Mouse (Mus musculus) liver, embryonic 12.5 days (tissue): Measurements from ENCODE around the gene Heatr4. TPM values are rescaled to one million over a fixed set of nuclear protein-coding genes. Genes with fewer than 3 reads are reported as not detected.
"Not testable (repeated sequence)": the region's sequence is repeated elsewhere in the genome, so short reads cannot be mapped to it uniquely, and the experiment has no call there.

Source experiments
- ATAC-seq: fragments of 200-750 bp; cut with Nextera tagmentation; 2 replicates; pipeline ENCODE4 v1.8.0; 2017; ENCODE audit warnings: moderate number of reproducible peaks, mild to moderate bottlenecking, moderate library complexity
- H3K27ac ChIP-seq: fragments of 300-500 bp; sonication (generic); 2 replicates; pipeline ENCODE4 v1.5.1; 2016; ENCODE audit warnings: mild to moderate bottlenecking
- H3K27me3 ChIP-seq: fragments of 300-500 bp; sonication (generic); replicated peaks from 2 replicates; pipeline ENCODE4 v1.6.1; 2016; ENCODE audit warnings: mild to moderate bottlenecking, moderate library complexity
- H3K36me3 ChIP-seq: fragments of 300-500 bp; sonication (generic); 2 replicates; pipeline ENCODE4 v1.6.1; 2016; ENCODE audit warnings: mild to moderate bottlenecking, moderate library complexity
- H3K4me1 ChIP-seq: fragments of 300-500 bp; sonication (generic); 2 replicates; pipeline ENCODE4 v1.6.1; 2016
- H3K4me2 ChIP-seq: fragments of 300-500 bp; sonication (generic); 2 replicates; pipeline ENCODE4 v1.6.1; 2016; ENCODE audit warnings: mild to moderate bottlenecking, moderate library complexity
- H3K4me3 ChIP-seq: fragments of 300-500 bp; sonication (generic); 2 replicates; pipeline ENCODE4 v1.5.1; 2016; ENCODE audit warnings: mild to moderate bottlenecking, moderate library complexity
- H3K9ac ChIP-seq: fragments of 300-500 bp; sonication (generic); 2 replicates; pipeline ENCODE4 v1.6.1; 2016; ENCODE audit warnings: mild to moderate bottlenecking, moderate library complexity
- H3K9me3 ChIP-seq: fragments of 300-500 bp; sonication (generic); replicated peaks from 2 replicates; pipeline ENCODE4 v1.6.1; 2016; ENCODE audit warnings: mild to moderate bottlenecking, moderate library complexity
- WGBS: fragments of 180-500 bp; shearing (Covaris S2); methylation state at CpG from one replicate; pipeline ENCODE4 v1.1.7; 2016; ENCODE audit not compliant: insufficient replicate concordance; 5-methylcytosine and 5-hydroxymethylcytosine counted together
- polyA plus RNA-seq: library from polyadenylated mRNA; unstranded; fragments of >200 nt; fragmentation: Nextera tagmentation; extraction: Ambion mirVana; gene quantifications from 2 replicates; pipeline ENCODE4 v1.2.1, GENCODE M21; 2016

The Heatr4 gene
- polyA plus RNA-seq, 1 experiment from 2014 or later = not detected

- no peaks in the 10 kb centered on the region; the same call in 1 of the 2 replicates for H3K4me1 ChIP-seq
- no peak overlapping the region for H3K27ac ChIP-seq
- H3K9me3 ChIP-seq = no peaks in the 10 kb centered on the region
- H3K27me3 ChIP-seq = peaks cover 46% of the 10 kb centered on the region
- no peak for ATAC-seq
- H3K4me2 ChIP-seq = no peak overlapping the region
- no peak overlapping the region for H3K4me3 ChIP-seq
- WGBS = 61% methylated on average over 6 of the region's 6 CpGs
- no peaks in the 10 kb centered on the region for H3K36me3 ChIP-seq
- no peak overlapping the region for H3K9ac ChIP-seq
These were observed 28.5 kb upstream of the Heatr4 start for GRCm38 (mm10) chr12:84013130-84013529.

DNA sequence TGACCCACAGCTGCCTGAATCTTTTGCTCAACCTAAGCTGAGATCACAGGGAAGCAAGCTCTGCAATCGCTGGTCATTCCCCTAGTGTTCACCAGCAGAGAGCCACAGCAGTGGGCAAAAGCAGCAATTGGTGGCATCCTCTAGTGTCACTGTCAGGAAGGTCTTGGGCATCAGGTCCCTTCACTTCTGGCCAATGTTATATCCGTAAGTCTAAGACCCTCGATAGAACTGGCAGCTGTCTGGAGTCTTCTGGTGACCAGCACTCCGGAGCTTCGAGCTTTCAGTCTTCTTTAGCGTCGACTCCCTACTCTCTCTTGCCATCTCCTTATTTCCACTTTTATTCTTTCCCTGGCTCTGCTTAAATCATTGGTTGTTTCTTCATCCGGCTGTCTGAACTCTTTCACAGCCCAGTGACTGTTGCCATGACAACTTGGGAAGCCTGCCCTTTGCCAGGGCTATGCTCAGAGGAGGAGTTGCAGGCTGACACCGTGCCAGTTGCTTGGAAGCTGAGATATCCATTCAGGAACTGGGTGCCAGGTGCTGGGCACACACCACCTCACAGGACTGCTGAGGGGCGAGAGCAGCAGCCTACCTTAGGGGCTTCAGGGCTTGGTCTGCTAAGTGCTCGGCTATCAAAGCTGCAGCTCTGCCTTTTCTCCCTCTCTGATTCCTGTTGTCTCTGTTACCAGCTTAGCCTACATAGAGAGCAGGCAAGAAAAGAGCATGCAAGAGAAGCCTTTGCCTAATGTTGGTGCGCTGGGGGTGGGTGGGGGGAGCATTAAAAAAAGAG is 26.8 kb upstream of the Heatr4 start:
- H3K9me3 ChIP-seq = no peaks in the 10 kb centered on the region
- H3K4me2 ChIP-seq = peak overlapping the region; percentile 24
- no peaks in the 10 kb centered on the region for H3K36me3 ChIP-seq
- ATAC-seq = no peak
- H3K27ac ChIP-seq = no peak overlapping the region
- 58% methylated on average over 12 of the region's 12 CpGs for WGBS
- H3K27me3 ChIP-seq = peaks cover 47% of the 10 kb centered on the region
- no peaks in the 10 kb centered on the region; the same call in 1 of the 2 replicates for H3K4me1 ChIP-seq
- H3K9ac ChIP-seq = no peak overlapping the region
- H3K4me3 ChIP-seq = 0 out of 2 replicates have a peak overlapping the region, but pooled peaks have one; percentile 3

DNA sequence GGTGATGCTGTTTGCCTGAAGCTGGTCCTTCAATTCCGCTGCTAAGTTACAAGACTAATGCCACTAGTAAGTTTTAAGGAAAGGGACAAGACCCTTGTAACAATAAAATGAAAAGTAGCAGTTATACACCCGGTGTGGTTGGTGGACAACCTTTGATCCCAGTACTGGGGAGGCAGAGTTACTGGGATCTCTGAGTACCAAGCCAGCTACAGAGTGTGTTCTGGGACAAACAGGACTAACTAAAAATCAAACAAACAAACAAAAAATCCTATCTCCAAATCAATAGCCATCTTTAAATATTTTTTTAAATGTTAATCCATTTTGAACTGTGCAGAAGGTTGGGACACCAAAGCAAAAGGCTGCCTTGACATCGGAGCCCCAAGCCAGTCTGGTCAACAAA is 25.5 kb upstream of the Heatr4 start:
- no peak for ATAC-seq
- no peak overlapping the region for H3K9ac ChIP-seq
- H3K36me3 ChIP-seq = no peaks in the 10 kb centered on the region
- H3K27ac ChIP-seq = no peak overlapping the region
- peaks cover 47% of the 10 kb centered on the region for H3K27me3 ChIP-seq
- peak overlapping the region; percentile 56 for H3K4me2 ChIP-seq
- peak overlapping the region; percentile 46 for H3K4me3 ChIP-seq
- H3K4me1 ChIP-seq = no peaks in the 10 kb centered on the region; the same call in 1 of the 2 replicates
- 69% methylated on average over 3 of the region's 3 CpGs for WGBS
- H3K9me3 ChIP-seq = no peaks in the 10 kb centered on the region

DNA sequence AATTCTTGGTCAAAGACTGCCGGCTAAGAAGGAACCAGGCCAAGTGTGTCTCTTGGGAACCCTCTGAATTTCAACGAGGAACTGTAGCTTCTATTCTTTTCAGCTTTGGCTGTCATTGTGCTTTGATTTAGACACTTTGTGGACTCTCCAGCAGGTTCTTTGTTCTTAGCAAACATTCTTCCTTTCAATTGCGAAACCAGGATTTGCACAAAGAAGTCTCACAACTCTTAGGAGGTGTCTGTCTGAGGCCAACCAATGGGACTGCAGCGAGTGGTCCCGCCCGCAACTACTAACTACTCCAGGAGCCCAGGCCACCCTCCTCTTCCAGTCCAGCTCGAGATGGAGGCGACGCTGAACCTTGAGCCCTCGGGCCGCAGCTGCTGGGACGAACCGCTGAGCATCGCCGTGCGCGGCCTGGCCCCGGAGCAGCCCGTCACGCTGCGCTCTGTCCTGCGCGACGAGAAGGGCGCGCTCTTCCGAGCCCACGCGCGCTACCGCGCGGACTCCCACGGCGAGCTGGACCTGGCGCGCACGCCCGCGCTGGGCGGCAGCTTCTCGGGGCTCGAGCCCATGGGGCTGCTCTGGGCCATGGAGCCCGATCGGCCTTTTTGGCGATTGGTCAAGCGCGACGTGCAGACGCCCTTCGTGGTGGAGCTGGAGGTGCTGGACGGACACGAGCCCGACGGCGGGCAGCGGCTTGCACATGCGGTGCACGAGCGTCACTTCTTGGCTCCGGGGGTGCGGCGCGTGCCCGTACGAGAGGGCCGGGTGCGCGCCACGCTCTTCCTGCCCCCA is 24.7 kb upstream of the Heatr4 start, which contains the start of gene Acot1:
Gene Acot1, plus strand, starts transcription at position 320 of the 795 bp plus-strand sequence.
- not testable (repeated sequence) for H3K9ac ChIP-seq, H3K36me3 ChIP-seq, H3K4me1 ChIP-seq, H3K9me3 ChIP-seq
- Histone ChIP-seq H3K4me3 (peak within 1 kb of the TSS; percentile 46), H3K27ac (0 out of 2 replicates have a peak within 1 kb of the TSS, but pooled peaks have one; percentile 20), H3K27me3 (peaks cover 47% of the 10 kb centered on the region), H3K4me2 (peak within 1 kb of the TSS; percentile 56)
- 2% methylated on average over 69 of the region's 70 CpGs for WGBS
- ATAC-seq = peak; percentile 51; the same call in 1 of the 2 replicates

DNA sequence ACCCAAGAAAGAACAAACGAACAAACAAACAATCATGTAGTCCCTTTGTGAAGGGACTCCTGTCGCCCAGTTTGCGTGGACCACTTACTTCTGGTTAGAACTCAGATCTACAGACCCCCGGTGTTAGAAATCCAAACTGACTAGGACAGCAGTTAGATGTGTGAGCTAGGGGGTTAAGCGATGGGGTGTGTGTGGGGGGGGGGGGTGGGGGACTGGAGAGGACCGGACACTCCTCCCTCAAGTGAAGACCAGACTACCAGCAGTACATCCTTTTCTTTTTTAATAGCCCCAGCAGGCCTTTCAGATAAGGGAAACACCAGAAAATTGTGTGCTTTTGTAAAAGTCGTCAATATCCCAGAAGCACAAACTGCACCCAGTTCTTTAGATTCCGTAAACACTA is 24.1 kb upstream of the Heatr4 start:
- Histone ChIP-seq H3K9ac (no peak overlapping the region), H3K4me1 (no peaks in the 10 kb centered on the region; the same call in 1 of the 2 replicates), H3K4me2 (0 out of 2 replicates have a peak overlapping the region, but pooled peaks have one; percentile 56), H3K36me3 (no peaks in the 10 kb centered on the region), H3K27me3 (peaks cover 47% of the 10 kb centered on the region), H3K9me3 (no peaks in the 10 kb centered on the region), H3K27ac (no peak overlapping the region), H3K4me3 (no peak overlapping the region; the same call in 1 of the 2 replicates)
- WGBS = 55% methylated on average over 8 of the region's 8 CpGs
- no peak for ATAC-seq

GRCm38 (mm10) chr12:84008251-84008650 is 23.6 kb upstream of the Heatr4 start:
- Histone ChIP-seq H3K36me3 (no peaks in the 10 kb centered on the region), H3K4me2 (no peak overlapping the region), H3K27ac (no peak overlapping the region), H3K4me1 (no peaks in the 10 kb centered on the region; the same call in 1 of the 2 replicates), H3K27me3 (peaks cover 47% of the 10 kb centered on the region), H3K9me3 (no peaks in the 10 kb centered on the region), H3K9ac (no peak overlapping the region), H3K4me3 (no peak overlapping the region)
- WGBS = 72% methylated on average over 11 of the region's 12 CpGs
- ATAC-seq = no peak

DNA sequence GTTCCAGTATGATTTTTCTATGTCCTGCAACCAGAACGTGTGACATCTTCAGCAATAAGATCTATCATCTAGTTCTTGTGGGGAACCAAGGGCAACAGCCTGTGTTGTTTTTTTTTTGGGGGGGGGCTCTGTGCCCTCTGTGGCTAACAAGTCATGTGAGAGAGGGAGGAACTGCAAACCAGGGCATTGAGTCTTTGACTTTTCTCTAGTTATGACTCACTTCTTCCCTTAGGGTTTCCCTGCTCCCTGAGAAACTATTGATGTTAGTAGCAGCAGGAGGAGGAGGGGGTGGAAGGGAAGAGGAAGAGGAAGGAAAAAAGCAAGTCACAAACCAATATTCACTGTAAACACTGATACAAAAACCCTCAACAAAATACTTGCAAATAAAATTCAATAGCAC is 19.2 kb upstream of the Heatr4 start:
- no peaks in the 10 kb centered on the region for H3K4me1 ChIP-seq
- peaks cover 8% of the 10 kb centered on the region for H3K27me3 ChIP-seq
- H3K9ac ChIP-seq = no peak overlapping the region
- H3K27ac ChIP-seq = no peak overlapping the region
- no peak for ATAC-seq
- 54% methylated on average over 1 of the region's 1 CpGs for WGBS
- H3K9me3 ChIP-seq = 0 out of 2 replicates have a peak, but pooled peaks cover 5% of the 10 kb centered on the region
- no peak overlapping the region for H3K4me3 ChIP-seq
- H3K4me2 ChIP-seq = no peak overlapping the region
- no peaks in the 10 kb centered on the region for H3K36me3 ChIP-seq

DNA sequence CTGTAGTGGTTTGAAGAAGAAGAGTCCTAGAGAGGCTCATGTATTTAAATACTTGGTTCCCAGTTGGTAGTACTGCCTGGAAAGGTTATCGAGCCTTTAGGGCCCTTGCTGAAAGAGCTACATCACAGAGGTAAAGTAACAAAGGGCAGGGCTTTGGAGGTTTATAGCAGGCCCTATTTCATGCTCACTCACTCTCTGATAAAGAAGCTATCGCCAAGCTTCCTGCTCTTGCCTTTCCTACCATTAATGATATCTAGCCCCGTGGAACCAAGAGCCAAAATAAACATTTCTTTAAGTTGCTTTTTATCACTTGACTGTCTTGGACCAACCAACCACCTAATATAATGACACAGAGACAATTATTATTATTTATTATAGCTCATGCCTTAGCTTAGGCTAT is 15.8 kb upstream of the Heatr4 start:
- no peaks in the 10 kb centered on the region for H3K27me3 ChIP-seq
- H3K4me1 ChIP-seq = no peaks in the 10 kb centered on the region
- 57% methylated on average over 3 of the region's 3 CpGs for WGBS
- H3K27ac ChIP-seq = no peak overlapping the region
- no peak overlapping the region for H3K9ac ChIP-seq
- H3K9me3 ChIP-seq = 0 out of 2 replicates have a peak, but pooled peaks cover 5% of the 10 kb centered on the region
- no peaks in the 10 kb centered on the region for H3K36me3 ChIP-seq
- H3K4me2 ChIP-seq = no peak overlapping the region
- H3K4me3 ChIP-seq = no peak overlapping the region
- ATAC-seq = no peak

GRCm38 (mm10) chr12:83999237-83999636 is 14.6 kb upstream of the Heatr4 start:
- 70% methylated on average over 8 of the region's 8 CpGs for WGBS
- peak; percentile 72; the same call in 1 of the 2 replicates for ATAC-seq

GRCm38 (mm10) chr12:83998341-83999107 is 13.9 kb upstream of the Heatr4 start:
- Histone ChIP-seq H3K36me3 (peaks cover 3% of the 10 kb centered on the region), H3K4me2 (no peak overlapping the region), H3K4me3 (no peak overlapping the region), H3K9me3 (0 out of 2 replicates have a peak, but pooled peaks cover 5% of the 10 kb centered on the region), H3K9ac (no peak overlapping the region), H3K27me3 (no peaks in the 10 kb centered on the region), H3K4me1 (no peaks in the 10 kb centered on the region), H3K27ac (0 out of 2 replicates have a peak overlapping the region, but pooled peaks have one; percentile 37)
- WGBS = 54% methylated on average over 11 of the region's 11 CpGs
- ATAC-seq = no peak

More at GRCm38 (mm10) chr12:83999237-83999636, 14.6 kb upstream of the Heatr4 start:
- H3K27ac ChIP-seq, H3K36me3 ChIP-seq, H3K4me3 ChIP-seq, H3K4me2 ChIP-seq, H3K4me1 ChIP-seq, H3K27me3 ChIP-seq, H3K9me3 ChIP-seq, H3K9ac ChIP-seq: not testable (repeated sequence)

DNA sequence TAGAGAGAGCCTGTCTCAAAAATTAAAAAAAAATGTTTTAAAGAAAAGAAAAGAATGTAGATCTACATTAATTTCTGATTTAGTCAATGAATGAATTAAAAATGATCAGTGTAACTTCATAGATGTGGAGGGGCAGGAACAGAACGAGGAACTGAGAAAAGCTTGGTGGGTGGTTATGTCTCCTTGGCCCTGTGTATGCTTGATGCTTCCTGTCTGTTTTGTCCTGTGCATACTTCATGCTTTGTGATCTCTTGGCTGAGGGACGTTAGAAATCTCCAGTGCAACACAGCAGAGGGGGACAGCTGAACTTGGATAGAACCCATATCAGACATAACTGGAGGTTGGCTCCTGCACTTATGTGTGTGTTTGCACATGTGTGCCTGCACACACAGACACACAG is 12.6 kb upstream of the Heatr4 start:
- no peak for ATAC-seq
- H3K27ac ChIP-seq = no peak overlapping the region
- H3K36me3 ChIP-seq = peaks cover 7% of the 10 kb centered on the region
- H3K4me3 ChIP-seq = no peak overlapping the region
- H3K4me2 ChIP-seq = no peak overlapping the region
- 0 out of 2 replicates have a peak, but pooled peaks cover 5% of the 10 kb centered on the region for H3K9me3 ChIP-seq
- WGBS = 46% methylated on average over 2 of the region's 2 CpGs
- no peak overlapping the region for H3K9ac ChIP-seq
- H3K27me3 ChIP-seq = no peaks in the 10 kb centered on the region
- no peaks in the 10 kb centered on the region for H3K4me1 ChIP-seq
